Mouse (Mus musculus) left cerebral cortex, postnatal 4 days (tissue): ENCODE results near the gene Fsd1. TPM values are rescaled to one million over a fixed set of nuclear protein-coding genes. Genes with fewer than 3 reads are reported as not detected.

Experiments used
- DNase-seq: peaks from one replicate; pipeline ENCODE4 v3.0.0-alpha.2; 2022
- intact Hi-C: fragments of 180-260 bp; cut with DNase I; formaldehyde crosslinking; loops from one replicate; pipeline ENCODE4 v1.15.1; 2025
- total RNA-seq, 2 experiments: library from RNA; stranded (reverse); gene quantifications; 2 replicates each; pipeline ENCODE4 v1.2.3; 2021

Fsd1 gene
- total RNA-seq, 2 experiments from 2014 or later = 110 to 119 TPM

DNA sequence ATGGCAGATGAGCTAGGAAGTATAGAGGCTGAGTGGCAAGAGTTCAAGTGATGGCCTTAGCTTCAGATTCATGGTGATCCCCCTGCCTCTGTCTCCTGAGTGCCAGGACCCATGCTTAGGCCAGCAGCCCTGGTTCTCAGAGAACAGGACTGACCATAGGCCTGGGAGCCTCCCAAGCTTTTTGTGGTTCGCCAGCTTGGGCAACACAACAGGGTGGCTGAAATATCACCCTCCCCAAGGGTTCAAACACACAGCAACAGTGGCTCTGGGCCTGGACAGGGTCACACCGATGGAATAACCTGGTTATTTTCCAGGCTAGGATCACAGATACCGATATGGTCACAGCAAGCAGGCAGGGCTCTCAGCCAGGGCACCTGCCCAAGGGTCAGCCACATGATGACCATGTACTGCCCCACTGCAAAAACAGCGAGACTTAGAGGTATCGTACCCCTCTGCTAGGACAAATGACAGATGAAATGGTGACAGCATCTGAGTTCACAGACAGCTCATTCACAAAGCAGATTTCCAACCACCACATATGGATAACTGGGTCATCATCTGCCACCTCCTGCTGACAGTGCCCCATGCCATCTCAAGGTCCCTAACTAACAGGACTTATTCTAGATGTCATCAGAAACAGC lies 41.6 kb downstream of the Fsd1 start:
- intact Hi-C loops = no loop called here
- no peak for DNase-seq

DNA sequence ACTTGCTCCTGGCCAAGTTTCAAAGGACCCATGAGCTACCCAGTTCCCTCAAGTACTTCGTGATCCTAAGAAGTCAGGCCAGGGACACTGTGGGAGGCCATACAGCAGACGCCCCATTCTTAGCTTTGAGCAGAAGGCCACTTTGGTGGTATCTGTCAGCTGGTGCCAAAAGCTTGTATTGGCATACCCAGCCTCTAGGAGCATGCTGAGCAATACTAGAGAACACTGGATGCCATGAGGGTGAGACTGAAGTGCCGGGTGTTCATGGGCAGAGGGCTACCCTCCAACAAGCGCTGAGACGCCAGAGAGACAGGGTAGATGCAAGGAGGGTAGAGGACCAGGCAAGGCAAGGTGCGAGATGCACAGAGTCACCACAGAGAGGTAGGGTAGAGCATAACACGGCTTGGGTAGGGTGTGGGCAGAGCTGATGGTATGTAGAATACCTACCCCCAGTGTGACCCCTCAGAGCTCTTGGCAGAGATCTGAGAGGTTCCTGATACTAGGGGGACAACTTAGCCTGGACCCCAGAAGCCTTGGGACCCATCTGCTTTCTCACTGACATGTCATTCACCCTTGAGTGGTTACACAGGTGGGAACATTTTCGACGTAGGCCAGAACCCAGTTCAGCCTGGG lies 44.0 kb downstream of the Fsd1 start:
- intact Hi-C loops = no loop called here

GRCm38 (mm10) chr17:56030919-56031318 lies 44.6 kb downstream of the Fsd1 start:
- intact Hi-C loops = no loop called here
- no peak for DNase-seq

More for the DNA sequence above, 44.0 kb downstream of the Fsd1 start:
- DNase-seq = no peak

- no peak for DNase-seq
- intact Hi-C loops = no loop called here
These were observed 45.1 kb downstream of the Fsd1 start for GRCm38 (mm10) chr17:56031431-56031830.

GRCm38 (mm10) chr17:56032127-56032733 lies 45.9 kb downstream of the Fsd1 start:
- DNase-seq = no peak
- intact Hi-C loops = no loop called here

DNA sequence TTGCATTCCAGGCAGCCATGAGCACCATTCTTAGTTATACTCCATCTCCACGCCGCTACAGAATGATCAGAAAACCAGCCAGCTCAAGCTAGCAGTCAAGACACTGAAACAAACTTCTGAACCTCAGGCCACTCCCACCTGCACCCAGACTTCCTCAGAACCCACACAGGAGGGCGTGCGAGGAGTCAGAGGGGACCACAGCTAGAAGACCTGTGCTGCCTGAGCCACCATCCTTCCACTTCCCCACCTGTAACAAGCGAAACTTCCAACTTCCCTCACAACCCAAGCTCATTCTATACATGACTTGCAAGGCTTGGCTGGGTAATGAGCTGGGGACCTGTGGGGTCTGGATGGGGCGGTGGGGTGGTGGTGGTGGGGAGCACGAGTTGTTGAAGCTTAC lies 46.5 kb downstream of the Fsd1 start:
- intact Hi-C loops = no loop called here
- no peak for DNase-seq

GRCm38 (mm10) chr17:56034040-56034725 lies 47.9 kb downstream of the Fsd1 start:
- intact Hi-C loops = no loop called here
- no peak for DNase-seq

DNA sequence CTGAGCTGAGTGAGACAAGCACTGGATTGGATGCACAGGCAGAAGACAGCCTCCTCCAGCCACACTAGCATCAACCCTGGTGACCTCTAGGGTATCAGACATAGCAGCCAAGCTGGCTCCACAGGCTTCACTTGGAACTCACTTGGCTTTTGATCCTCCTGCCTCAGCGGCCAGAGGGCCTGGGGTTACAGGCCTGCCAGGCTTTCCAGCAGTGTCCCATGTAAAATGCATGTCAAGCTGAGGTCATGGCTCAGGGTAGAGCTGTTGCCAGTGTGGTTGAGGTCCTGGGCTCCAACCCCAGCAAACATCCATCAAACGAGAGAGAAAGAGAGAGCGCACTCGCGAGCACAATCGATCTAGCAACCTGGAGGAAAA lies 48.4 kb downstream of the Fsd1 start:
- intact Hi-C loops = no loop called here
- no peak for DNase-seq

GRCm38 (mm10) chr17:56035216-56035615 lies 48.9 kb downstream of the Fsd1 start:
- intact Hi-C loops = no loop called here
- no peak for DNase-seq

GRCm38 (mm10) chr17:56036176-56036900 lies 50.0 kb downstream of the Fsd1 start, which contains the start of gene Sh3gl1:
TSS of gene Sh3gl1 (minus strand) at chr17:56036635.
- intact Hi-C loops = no loop called here

DNA sequence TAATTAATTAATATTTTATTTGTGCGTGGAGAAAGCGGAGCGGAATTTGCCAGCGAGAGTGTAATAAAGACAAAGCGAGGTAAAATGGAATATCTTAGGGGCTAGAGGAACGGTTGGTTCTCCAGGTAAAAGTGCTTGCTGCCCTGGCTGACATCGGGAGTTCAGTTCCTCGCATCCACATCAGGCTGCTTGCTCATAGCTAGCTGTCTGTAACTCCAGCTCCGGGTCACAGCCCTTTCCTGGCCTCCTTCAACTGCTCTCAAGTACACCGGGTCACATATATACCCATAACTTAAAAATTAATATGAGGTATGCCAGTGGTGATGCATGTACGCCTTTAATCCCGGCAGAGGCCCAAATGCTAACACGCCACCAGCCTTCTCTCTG lies 50.6 kb downstream of the Fsd1 start:
- intact Hi-C loops = no loop called here
- no peak for DNase-seq

More at GRCm38 (mm10) chr17:56036176-56036900, 50.0 kb downstream of the Fsd1 start, which contains the start of gene Sh3gl1:
- peak; percentile 99 for DNase-seq

DNA sequence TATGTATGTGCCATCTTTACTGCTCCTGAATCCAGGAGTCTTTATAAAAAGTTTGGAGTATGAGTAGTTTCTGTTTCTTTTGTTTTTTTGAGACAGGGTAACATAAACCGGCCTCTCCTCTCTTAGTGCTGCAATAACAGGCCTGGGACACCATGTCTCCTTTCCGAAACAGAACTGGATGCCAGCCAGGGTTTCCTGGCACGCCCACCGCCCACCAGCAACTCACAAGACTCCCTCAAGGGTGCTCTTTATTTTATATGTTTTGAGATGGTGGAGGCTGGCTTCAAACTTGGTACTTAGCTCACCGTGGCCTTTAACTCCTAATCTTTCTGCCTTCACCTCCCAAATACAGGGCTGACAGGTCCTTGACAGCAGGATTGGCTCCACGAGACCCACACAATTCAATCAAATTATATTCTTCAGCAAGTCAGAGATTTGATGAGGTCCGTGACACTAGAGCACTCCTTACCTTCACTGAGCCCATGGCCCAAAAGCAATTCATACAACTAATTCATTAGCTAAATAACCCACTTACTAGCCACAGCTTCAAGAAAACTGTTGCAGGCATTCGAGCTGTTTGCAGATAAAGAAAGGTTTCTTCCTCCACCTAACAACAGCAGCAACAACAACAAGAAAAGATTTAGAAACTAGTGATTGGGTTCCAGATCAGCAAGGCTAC lies 52.4 kb downstream of the Fsd1 start:
- intact Hi-C loops = no loop called here
- DNase-seq = no peak

GRCm38 (mm10) chr17:56039345-56039744 lies 53.0 kb downstream of the Fsd1 start:
- DNase-seq = no peak
- intact Hi-C loops = no loop called here

GRCm38 (mm10) chr17:56040030-56040856 lies 53.9 kb downstream of the Fsd1 start, which contains the start of gene Chaf1a:
TSS of gene Chaf1a (plus strand) at chr17:56040439.
- peak; percentile 98 for DNase-seq
- intact Hi-C loops = no loop called here

- intact Hi-C loops = no loop called here
- DNase-seq = no peak
These were observed 54.5 kb downstream of the Fsd1 start for GRCm38 (mm10) chr17:56040857-56041163.
